Mouse (Mus musculus) lung, embryonic 15.5 days (tissue): ENCODE results near the gene Gpr18. TPM values are rescaled to one million over a fixed set of nuclear protein-coding genes. Genes with fewer than 3 reads are reported as not detected.

Source experiments
- ATAC-seq: fragments of 200-750 bp; cut with Nextera tagmentation; 2 replicates; pipeline ENCODE4 v1.8.0; 2017; ENCODE audit warnings: moderate number of reproducible peaks, borderline replicate concordance; ENCODE audit not compliant: low FRiP score, low TSS enrichment; ENCODE audit errors: extremely low read depth
- H3K27ac ChIP-seq: fragments of 300-500 bp; sonication (generic); 2 replicates; pipeline ENCODE4 v1.5.1; 2015; ENCODE audit warnings: moderate library complexity, mild to moderate bottlenecking, inconsistent platforms
- H3K27me3 ChIP-seq: fragments of 300-500 bp; sonication (generic); 2 replicates; pipeline ENCODE4 v1.6.1; 2015; ENCODE audit warnings: inconsistent platforms
- H3K36me3 ChIP-seq: fragments of 300-500 bp; sonication (generic); 2 replicates; pipeline ENCODE4 v1.6.1; 2015; ENCODE audit warnings: inconsistent platforms
- H3K4me1 ChIP-seq: fragments of 300-500 bp; sonication (generic); 2 replicates; pipeline ENCODE4 v1.6.1; 2015; ENCODE audit warnings: inconsistent platforms
- H3K4me2 ChIP-seq: fragments of 300-500 bp; sonication (generic); 2 replicates; pipeline ENCODE4 v1.6.1; 2015; ENCODE audit warnings: inconsistent platforms, mild to moderate bottlenecking, moderate library complexity
- H3K4me3 ChIP-seq: fragments of 300-500 bp; sonication (generic); 2 replicates; pipeline ENCODE4 v1.5.1; 2015; ENCODE audit warnings: mild to moderate bottlenecking, inconsistent platforms
- H3K9ac ChIP-seq: fragments of 300-500 bp; sonication (generic); 2 replicates; pipeline ENCODE4 v1.6.1; 2015; ENCODE audit warnings: inconsistent platforms
- H3K9me3 ChIP-seq: fragments of 300-500 bp; sonication (generic); 2 replicates; pipeline ENCODE4 v1.6.1; 2016; ENCODE audit warnings: inconsistent platforms
- WGBS: fragments of 180-500 bp; shearing (Covaris S2); methylation state at CpG from one replicate; pipeline ENCODE4 v1.1.7; 2015; 5-methylcytosine and 5-hydroxymethylcytosine counted together
- polyA plus RNA-seq: library from polyadenylated mRNA; unstranded; fragments of >200 nt; fragmentation: Nextera tagmentation; extraction: Ambion mirVana; gene quantifications from 2 replicates; pipeline ENCODE4 v1.2.1, GENCODE M21; 2015

Gene Gpr18
- polyA plus RNA-seq, 1 experiment from 2014 or later, result 0.55 TPM

DNA sequence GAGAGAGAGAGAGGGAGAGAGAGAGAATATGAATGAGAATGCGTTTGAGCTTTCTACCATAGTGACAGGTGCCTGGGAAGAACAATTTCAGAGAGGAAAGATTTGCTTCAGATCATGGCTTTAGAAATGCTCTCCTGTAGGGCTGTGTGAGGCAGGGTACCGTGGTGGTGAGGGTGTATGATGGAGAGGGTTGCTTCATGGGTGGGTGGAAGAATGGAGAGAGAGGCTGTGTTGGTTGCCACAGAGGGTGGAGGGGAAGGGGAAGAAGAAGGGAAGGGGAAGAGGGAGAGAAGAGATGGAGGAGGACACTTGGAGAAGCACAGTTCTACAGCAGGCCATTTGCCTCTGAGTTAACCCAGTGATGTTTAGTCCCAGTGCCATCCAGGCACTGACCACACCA is 17.8 kb downstream of the Gpr18 start:
- ATAC-seq, result no peak
- 64% methylated on average over 2 of the region's 2 CpGs for WGBS
- H3K4me1 ChIP-seq, result no peaks in the 10 kb centered on the region

DNA sequence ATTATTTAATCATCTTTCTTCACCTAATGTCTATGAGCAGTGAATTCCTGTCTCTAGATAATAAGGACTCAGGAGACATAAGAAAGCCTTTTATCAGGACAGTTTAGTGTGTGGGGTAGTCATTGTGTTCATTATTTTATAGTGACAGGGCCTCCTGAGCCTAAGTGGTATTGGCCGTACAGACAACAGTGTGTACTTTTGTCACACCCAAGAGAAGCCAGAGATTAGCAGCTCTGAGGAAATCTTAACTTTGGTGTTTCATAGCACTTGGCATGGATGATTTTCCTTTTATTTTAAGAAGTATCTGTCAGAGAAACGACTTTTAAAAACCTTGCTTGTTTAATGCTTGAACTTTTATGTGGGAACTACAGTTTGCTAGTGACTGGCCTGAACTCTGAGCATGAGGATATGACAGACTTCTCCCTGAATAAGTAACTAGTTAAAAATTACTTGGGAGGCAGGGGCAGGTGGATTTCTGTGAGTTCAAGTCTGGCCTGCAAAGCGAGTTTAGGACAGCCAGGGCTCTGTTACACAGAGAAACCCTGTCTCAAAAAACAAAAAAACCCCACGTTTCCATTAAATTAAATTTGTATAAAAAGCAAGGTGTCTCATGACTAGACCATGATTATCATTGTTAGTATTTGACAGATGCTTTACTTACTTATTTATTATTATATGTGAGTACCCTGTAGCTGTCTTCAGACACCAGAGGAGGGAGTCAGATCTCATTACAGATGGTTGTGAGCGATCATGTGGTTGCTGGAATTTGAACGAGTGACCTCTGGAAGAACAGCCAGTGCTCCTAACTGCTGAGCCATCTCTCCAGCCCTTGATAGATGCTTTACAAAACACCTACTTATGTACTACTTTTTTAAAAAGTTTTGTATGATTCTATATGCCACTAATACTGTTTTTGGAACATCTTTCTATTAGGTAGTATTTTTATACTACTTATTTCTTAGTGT is 19.2 kb downstream of the Gpr18 start:
- no peaks in the 10 kb centered on the region for H3K9me3 ChIP-seq
- H3K27ac ChIP-seq, result no peak overlapping the region
- WGBS, result 38% methylated on average over 6 of the region's 6 CpGs
- no peak for ATAC-seq
- H3K4me1 ChIP-seq, result no peaks in the 10 kb centered on the region
- no peaks in the 10 kb centered on the region for H3K36me3 ChIP-seq
- H3K4me2 ChIP-seq, result no peak overlapping the region
- no peak overlapping the region for H3K4me3 ChIP-seq
- H3K27me3 ChIP-seq, result no peaks in the 10 kb centered on the region
- H3K9ac ChIP-seq, result no peak overlapping the region

More for the DNA sequence above, 17.8 kb downstream of the Gpr18 start:
- Histone ChIP-seq H3K9me3 (no peaks in the 10 kb centered on the region), H3K4me3 (no peak overlapping the region), H3K36me3 (no peaks in the 10 kb centered on the region), H3K9ac (no peak overlapping the region), H3K27ac (no peak overlapping the region), H3K4me2 (no peak overlapping the region), H3K27me3 (no peaks in the 10 kb centered on the region)

DNA sequence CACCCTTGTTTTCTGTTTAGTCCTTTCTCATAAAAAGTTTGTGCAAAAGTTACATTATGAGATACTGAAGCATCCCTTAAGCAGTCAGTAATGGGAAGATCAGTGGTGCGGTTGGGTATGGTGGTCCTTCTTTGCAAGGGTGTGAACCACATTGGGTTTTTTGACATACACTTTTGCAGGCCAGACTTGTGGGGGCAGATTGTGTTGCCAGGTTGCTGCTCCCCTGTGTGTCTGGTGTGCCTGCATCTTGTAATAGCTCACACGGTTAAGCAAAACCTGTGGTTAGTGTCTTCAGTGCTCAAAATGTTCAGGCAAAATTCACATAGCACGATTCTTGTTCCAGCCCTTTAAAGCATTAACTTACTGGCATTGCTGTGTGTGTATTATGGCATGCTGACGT is 20.3 kb downstream of the Gpr18 start:
- ATAC-seq, result no peak
- Histone ChIP-seq H3K27me3 (no peaks in the 10 kb centered on the region), H3K36me3 (0 out of 2 replicates have a peak, but pooled peaks cover 7% of the 10 kb centered on the region), H3K9me3 (no peaks in the 10 kb centered on the region), H3K4me2 (no peak overlapping the region), H3K27ac (no peak overlapping the region), H3K9ac (no peak overlapping the region), H3K4me3 (no peak overlapping the region), H3K4me1 (no peaks in the 10 kb centered on the region)
- 83% methylated on average over 4 of the region's 4 CpGs for WGBS

DNA sequence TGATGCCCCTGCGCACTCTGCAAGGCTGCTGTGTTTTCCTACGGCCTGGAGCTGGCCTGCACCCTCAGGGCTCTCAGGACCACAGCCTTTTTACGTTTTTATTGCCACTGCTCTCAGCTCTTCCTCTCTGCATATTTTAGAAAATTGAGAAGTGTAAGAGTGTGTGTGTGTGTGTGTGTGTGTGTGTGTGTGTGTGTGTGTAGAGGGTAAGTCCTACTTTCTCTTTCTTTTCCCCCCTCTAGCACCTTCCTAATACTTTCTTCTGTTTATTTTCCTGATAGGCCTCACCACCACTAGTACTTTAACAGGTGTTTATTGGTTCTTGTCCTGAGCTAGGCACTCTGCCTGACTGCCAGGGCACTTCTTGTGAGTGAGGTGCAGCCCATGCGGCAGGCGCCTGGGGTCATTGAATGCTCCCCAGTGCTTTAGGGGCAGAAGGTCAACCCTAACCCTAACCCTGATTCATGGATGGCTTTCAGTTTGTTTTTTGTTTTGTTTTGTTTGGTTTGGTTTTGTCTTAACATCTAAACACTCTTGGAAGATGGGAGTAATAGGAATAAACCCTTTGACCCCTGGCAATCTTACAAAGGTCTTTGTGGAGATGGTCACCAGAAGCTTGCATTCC is 21.0 kb downstream of the Gpr18 start:
- Histone ChIP-seq H3K27ac (no peak overlapping the region), H3K4me3 (no peak overlapping the region), H3K4me2 (no peak overlapping the region), H3K9ac (no peak overlapping the region), H3K4me1 (no peaks in the 10 kb centered on the region), H3K27me3 (no peaks in the 10 kb centered on the region), H3K36me3 (0 out of 2 replicates have a peak, but pooled peaks cover 7% of the 10 kb centered on the region), H3K9me3 (no peaks in the 10 kb centered on the region)
- ATAC-seq, result no peak
- WGBS, result 59% methylated on average over 5 of the region's 5 CpGs

DNA sequence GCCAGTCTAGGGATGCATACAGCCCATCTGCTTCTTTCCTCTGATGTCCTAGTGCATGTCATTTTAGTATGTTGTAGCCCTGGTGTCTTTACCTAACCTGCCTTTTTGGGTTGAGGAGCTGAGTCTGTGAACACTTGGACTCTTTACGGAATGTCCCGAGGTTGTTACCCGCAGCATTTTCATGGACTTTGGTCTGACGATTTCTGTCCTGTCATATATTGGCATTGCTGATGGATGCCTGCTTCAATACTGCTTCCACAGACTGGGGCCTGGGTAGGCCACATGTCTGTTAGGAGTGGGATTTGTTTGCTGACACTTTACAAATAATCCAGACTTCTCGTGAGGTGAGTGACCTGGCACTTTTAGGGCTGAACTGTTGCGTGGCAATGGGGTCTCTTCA is 21.8 kb downstream of the Gpr18 start:
- no peak overlapping the region for H3K4me3 ChIP-seq
- no peaks in the 10 kb centered on the region for H3K9me3 ChIP-seq
- ATAC-seq, result no peak
- no peaks in the 10 kb centered on the region for H3K4me1 ChIP-seq
- H3K36me3 ChIP-seq, result 0 out of 2 replicates have a peak, but pooled peaks cover 7% of the 10 kb centered on the region
- WGBS, result 61% methylated on average over 6 of the region's 6 CpGs
- no peaks in the 10 kb centered on the region for H3K27me3 ChIP-seq
- H3K27ac ChIP-seq, result no peak overlapping the region
- no peak overlapping the region for H3K9ac ChIP-seq
- no peak overlapping the region for H3K4me2 ChIP-seq

DNA sequence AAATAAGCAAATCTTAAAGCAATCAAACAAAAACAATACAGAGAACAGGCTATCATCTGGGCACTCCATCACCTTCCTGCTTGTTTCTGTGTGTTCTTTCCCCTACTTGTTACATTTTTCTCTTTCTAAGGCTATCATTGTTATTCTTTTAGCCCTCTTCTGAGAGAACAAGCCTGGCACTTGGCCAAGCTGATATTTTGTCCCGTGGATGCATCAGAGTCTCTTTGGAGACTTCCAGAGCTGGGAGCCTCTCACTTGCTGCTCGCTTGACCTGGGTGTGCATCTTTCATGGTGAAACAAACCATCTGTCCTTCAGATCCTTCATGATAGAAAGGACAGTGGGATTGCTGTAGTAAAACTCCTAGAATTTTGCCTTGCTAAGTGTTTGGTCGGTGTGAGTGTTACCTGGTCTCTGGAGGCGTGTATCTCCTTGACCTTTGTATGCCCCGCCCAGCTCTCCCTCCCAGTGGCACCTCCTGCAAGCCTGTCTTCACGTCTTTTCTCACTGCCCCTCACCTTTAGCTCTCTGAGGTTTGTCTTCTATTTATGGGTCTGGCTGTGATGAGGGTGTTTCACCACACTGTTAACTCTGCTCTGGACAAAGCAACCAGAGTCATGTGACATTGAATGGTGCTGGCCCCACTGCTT is 31.3 kb downstream of the Gpr18 start:
- no peak overlapping the region for H3K27ac ChIP-seq
- WGBS, result 36% methylated on average over 6 of the region's 6 CpGs
- no peak overlapping the region for H3K9ac ChIP-seq
- H3K27me3 ChIP-seq, result no peaks in the 10 kb centered on the region
- no peaks in the 10 kb centered on the region for H3K36me3 ChIP-seq
- H3K9me3 ChIP-seq, result no peaks in the 10 kb centered on the region
- H3K4me1 ChIP-seq, result peaks cover 28% of the 10 kb centered on the region
- H3K4me2 ChIP-seq, result no peak overlapping the region
- H3K4me3 ChIP-seq, result no peak overlapping the region
- no peak for ATAC-seq

DNA sequence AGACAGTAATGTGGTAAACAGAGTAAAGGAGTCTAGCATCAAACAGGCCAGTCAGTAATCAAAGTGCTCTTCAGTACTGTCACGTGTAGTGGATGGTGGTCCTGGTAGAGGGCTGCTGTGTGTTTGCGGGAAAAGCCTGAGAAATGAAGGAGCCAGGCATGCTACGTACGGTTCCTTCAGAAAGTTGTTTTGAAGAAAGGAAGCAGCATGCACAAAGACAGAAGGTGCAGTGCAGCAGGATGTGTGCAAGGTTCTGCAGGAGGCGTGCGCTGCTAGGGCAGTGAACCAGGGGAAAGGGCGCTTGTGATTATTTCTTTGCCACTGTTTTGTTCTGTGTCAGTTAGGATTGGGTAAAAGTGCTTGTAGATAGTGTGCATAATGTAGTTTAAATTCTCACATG is 34.4 kb downstream of the Gpr18 start:
- H3K9ac ChIP-seq, result no peak overlapping the region
- H3K4me1 ChIP-seq, result peaks cover 29% of the 10 kb centered on the region
- H3K27me3 ChIP-seq, result no peaks in the 10 kb centered on the region
- ATAC-seq, result no peak
- no peaks in the 10 kb centered on the region for H3K36me3 ChIP-seq
- H3K27ac ChIP-seq, result no peak overlapping the region
- no peak overlapping the region for H3K4me2 ChIP-seq
- no peak overlapping the region for H3K4me3 ChIP-seq
- no peaks in the 10 kb centered on the region for H3K9me3 ChIP-seq
- 82% methylated on average over 7 of the region's 7 CpGs for WGBS

DNA sequence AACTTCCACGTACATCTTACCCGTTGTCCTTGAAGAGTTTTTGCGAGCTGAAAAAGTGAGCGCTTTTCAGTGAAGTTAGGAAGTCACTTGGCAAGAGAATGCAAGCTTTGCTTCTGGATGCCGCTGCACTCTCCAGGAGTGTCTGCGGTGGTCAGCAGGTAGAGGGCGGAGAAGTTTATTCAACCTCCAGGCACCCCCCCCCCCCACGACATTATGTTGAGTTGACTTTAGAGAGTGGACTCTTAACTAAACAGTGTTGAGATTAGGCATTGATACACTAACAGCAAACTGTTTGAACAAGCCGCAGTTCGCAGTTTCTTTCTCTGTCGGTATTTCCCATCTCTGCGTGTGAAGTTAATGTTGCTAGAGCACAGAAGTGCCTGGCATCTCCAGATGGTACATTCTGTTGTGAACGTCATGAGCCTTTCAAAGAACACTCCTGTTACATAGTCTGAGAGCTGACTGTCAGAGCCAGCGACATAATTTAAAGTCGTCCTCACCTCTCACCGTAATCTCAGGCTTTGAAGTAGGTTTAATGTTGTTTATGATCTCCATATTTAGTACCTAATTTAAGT is 36.2 kb downstream of the Gpr18 start:
- peak overlapping the region; percentile 96 for H3K4me3 ChIP-seq
- H3K36me3 ChIP-seq, result no peaks in the 10 kb centered on the region
- no peaks in the 10 kb centered on the region for H3K9me3 ChIP-seq
- H3K27ac ChIP-seq, result peak overlapping the region; percentile 96
- peak overlapping the region; percentile 97 for H3K9ac ChIP-seq
- peaks cover 27% of the 10 kb centered on the region for H3K4me1 ChIP-seq
- H3K4me2 ChIP-seq, result peak overlapping the region; percentile 90
- ATAC-seq, result no peak
- no peaks in the 10 kb centered on the region for H3K27me3 ChIP-seq
- WGBS, result 5% methylated on average over 16 of the region's 16 CpGs

DNA sequence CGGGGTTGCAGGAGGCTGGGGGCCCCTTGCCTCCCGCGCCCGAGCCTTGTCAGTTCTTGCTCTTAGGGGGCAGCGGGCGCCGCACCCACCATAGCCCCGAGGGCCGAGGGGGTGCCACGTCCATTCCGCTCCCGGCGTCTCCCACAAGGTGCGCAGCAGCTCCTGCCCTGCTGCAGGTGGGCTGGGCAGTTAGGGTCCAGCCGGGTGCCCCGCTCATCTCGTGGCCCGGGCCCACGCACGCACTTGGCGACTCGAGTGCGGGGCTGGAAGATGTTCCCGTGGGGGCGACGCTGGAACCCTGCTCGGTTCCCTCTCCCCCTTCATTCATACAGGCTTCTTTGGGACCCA is 36.7 kb downstream of the Gpr18 start:
- peak overlapping the region; percentile 97 for H3K9ac ChIP-seq
- H3K36me3 ChIP-seq, result no peaks in the 10 kb centered on the region
- no peaks in the 10 kb centered on the region for H3K27me3 ChIP-seq
- WGBS, result under 1% methylated on average over 27 of the region's 27 CpGs
- peaks cover 22% of the 10 kb centered on the region for H3K4me1 ChIP-seq
- peak overlapping the region; percentile 96 for H3K27ac ChIP-seq
- H3K4me3 ChIP-seq, result peak overlapping the region; percentile 96
- peak overlapping the region; percentile 90 for H3K4me2 ChIP-seq
- H3K9me3 ChIP-seq, result no peaks in the 10 kb centered on the region
- ATAC-seq, result no peak; the same call in 1 of the 2 replicates

DNA sequence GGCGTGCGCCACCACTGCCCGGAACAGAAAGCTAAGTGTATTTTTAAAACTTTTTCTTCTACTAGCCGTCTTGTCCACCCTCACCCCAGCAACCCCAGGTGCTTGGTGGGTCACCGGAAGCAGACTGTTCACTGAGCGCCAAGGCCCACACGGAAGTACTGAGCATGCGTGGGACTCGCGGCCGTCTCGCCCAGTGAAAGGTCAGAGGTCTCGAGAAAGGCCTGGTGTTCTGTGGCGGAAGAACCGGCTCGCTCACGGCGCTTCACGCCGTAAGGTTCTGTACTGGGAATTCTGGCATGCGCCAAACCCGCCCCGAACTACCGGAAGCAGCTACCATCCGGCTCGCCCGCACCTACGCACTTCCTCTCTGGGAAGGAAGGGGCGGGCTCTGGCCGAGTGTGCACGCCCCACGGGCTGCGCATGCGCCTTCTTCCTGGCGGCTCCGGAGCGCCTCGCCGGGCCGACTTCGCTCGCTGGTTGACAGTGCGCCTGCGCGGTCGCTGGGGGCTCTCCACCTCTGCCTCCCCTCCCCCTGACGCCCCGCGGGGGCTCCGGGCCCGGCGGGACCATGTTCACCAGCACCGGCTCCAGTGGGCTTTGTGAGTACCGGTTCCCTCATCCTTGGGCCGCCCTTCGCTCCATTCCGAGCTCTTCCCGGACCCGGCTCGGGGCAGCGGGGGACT is 37.3 kb downstream of the Gpr18 start, which contains the start of gene Ubac2:
Gene Ubac2, plus strand, starts transcription at position 445 of the 683 bp plus-strand sequence.
- H3K9me3 ChIP-seq, result no peaks in the 10 kb centered on the region
- peak within 1 kb of the TSS; percentile 96 for H3K4me3 ChIP-seq
- H3K27ac ChIP-seq, result peak within 1 kb of the TSS; percentile 96
- peak; percentile 98 for ATAC-seq
- H3K4me2 ChIP-seq, result peak within 1 kb of the TSS; percentile 90
- WGBS, result under 1% methylated on average over 60 of the region's 61 CpGs
- peaks cover 17% of the 10 kb centered on the region for H3K4me1 ChIP-seq
- H3K36me3 ChIP-seq, result no peaks in the 10 kb centered on the region
- H3K27me3 ChIP-seq, result no peaks in the 10 kb centered on the region
- H3K9ac ChIP-seq, result peak within 1 kb of the TSS; percentile 97

DNA sequence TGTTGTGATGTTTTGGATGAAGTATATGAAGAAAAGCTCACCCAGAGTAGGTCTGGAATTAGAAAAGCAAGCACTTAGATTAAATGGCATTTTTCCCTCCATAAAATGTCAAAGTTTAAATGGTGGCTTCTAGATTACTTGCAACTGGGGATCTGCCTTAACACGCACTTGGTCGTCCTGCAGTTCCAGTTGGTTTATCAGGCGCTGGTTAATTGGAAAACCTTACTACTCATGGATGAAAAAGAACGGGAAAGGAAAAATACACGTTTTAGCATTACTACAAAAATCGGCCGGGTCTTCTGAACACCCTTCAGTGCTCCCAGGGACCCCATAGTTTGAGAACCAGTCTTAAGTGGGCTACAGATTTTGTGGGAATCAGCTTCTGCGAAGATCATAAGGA is 37.9 kb downstream of the Gpr18 start:
- ATAC-seq, result no peak
- H3K4me3 ChIP-seq, result peak overlapping the region; percentile 96
- no peaks in the 10 kb centered on the region for H3K9me3 ChIP-seq
- H3K9ac ChIP-seq, result peak overlapping the region; percentile 97
- H3K27me3 ChIP-seq, result no peaks in the 10 kb centered on the region
- peak overlapping the region; percentile 90 for H3K4me2 ChIP-seq
- peaks cover 11% of the 10 kb centered on the region for H3K4me1 ChIP-seq
- H3K27ac ChIP-seq, result peak overlapping the region; percentile 96; the same call in 1 of the 2 replicates
- 30% methylated on average over 8 of the region's 8 CpGs for WGBS
- H3K36me3 ChIP-seq, result no peaks in the 10 kb centered on the region
